In genomic region chr4:129791399-129791798, GRCm38 (mm10) we compare ENCODE assay signal across 11 mouse cellular contexts. TPM values are rescaled to one million over a fixed set of nuclear protein-coding genes. Genes with fewer than 3 reads are reported as not detected.
A peak's percentile ranks its signal among the peaks of the same experiment; 100 is the strongest.
DNase-seq lines count a peak whose midpoint lies in the region; ATAC-seq lines count a peak whose summit lies in the region.
"Had no signal": no experiment of that assay in that cellular context is flagged by ENCODE, and none has a peak within 500 bp of the region (broad histone marks: within the 10 kb centered on the region; RNA-seq: fewer than 3 reads in every experiment).

No protein-coding gene starts in this region.

- no peaks in the 10 kb centered on the region for H3K9me3 ChIP-seq in embryonic facial prominence, embryonic 11.5 days (replicated peaks; ENCODE audit: control insufficient read depth, low read length)
- no peaks in the 10 kb centered on the region for H3K9me3 ChIP-seq in midbrain, embryonic 15.5 days

- H3K4me1 ChIP-seq in embryonic facial prominence, embryonic 11.5 days (ENCODE audit: control insufficient read depth, insufficient read depth, low read length): peaks cover 3% of the 10 kb centered on the region; the same call in 1 of the 2 replicates
- H3K4me1 ChIP-seq in midbrain, embryonic 15.5 days: peaks cover 24% of the 10 kb centered on the region

- 18% methylated on average over 1 of the region's 1 CpGs for WGBS in embryonic facial prominence, embryonic 11.5 days
- WGBS in midbrain, embryonic 15.5 days: 0% methylated on average over 1 of the region's 1 CpGs

- peak; percentile 50 for DNase-seq in embryo, embryonic 10.5 days (ENCODE audit: low spot score)
- DNase-seq in embryo, embryonic 11 days: no peak
- DNase-seq in left cerebral cortex, postnatal 4 days: peak; percentile 5
- DNase-seq in left cerebral cortex, postnatal 25 days (ENCODE audit: low spot score in 2 of 2): no peak
- DNase-seq in embryonic facial prominence, embryonic 11.5 days (ENCODE audit: low spot score): peak; percentile 55
- no peak for DNase-seq in spleen, postnatal 36 days (ENCODE audit: low spot score in 2 of 2)
- DNase-seq in kidney, postnatal 36 days: no peak
- DNase-seq: cerebellum, postnatal 25 days; heart, postnatal 10 days; thymus, adult 2 months had no signal

- no peaks in the 10 kb centered on the region for H3K27me3 ChIP-seq in embryonic facial prominence, embryonic 11.5 days (ENCODE audit: control insufficient read depth, insufficient read depth, low read length)
- no peaks in the 10 kb centered on the region for H3K27me3 ChIP-seq in midbrain, embryonic 15.5 days (replicated peaks)

- no peak overlapping the region for H3K27ac ChIP-seq in embryonic facial prominence, embryonic 11.5 days (replicated peaks; ENCODE audit: low read depth, low read length)
- H3K27ac ChIP-seq in midbrain, embryonic 15.5 days: peak overlapping the region; percentile 72

- no peaks in the 10 kb centered on the region for H3K36me3 ChIP-seq in embryonic facial prominence, embryonic 11.5 days (replicated peaks; ENCODE audit: control insufficient read depth, insufficient read depth, low read depth, low read length)
- no peaks in the 10 kb centered on the region for H3K36me3 ChIP-seq in midbrain, embryonic 15.5 days (replicated peaks)

- intact Hi-C loops in left cerebral cortex, postnatal 4 days (cut with DNase I): no loop called here
- intact Hi-C loops in left cerebral cortex, postnatal 25 days (cut with DNase I): no loop called here

- H3K4me3 ChIP-seq in embryonic facial prominence, embryonic 11.5 days (ENCODE audit: low read depth, low read length): no peak overlapping the region
- H3K4me3 ChIP-seq in midbrain, embryonic 15.5 days: no peak overlapping the region

- no peak overlapping the region for H3K4me2 ChIP-seq in embryonic facial prominence, embryonic 11.5 days (ENCODE audit: low read depth, low read length)
- no peak overlapping the region for H3K4me2 ChIP-seq in midbrain, embryonic 15.5 days

- ATAC-seq in embryonic facial prominence, embryonic 11.5 days (replicated peaks; ENCODE audit: insufficient number of reproducible peaks, low FRiP score, low TSS enrichment, low read depth): no peak
- ATAC-seq in midbrain, embryonic 15.5 days (replicated peaks): no peak

- no peak overlapping the region for H3K9ac ChIP-seq in embryonic facial prominence, embryonic 11.5 days (replicated peaks; ENCODE audit: low read length)
- no peak overlapping the region for H3K9ac ChIP-seq in midbrain, embryonic 15.5 days

RNA-seq across cellular contexts. Expression of gene Ptp4a2, which starts 19.6 kb away (rescaled TPM):
- total RNA-seq in left cerebral cortex, postnatal 4 days (2021): 100 to 1,000 TPM; 133 to 141 TPM
- total RNA-seq in left cerebral cortex, postnatal 25 days (2021): 100 to 1,000 TPM; 115 to 138 TPM
- 325 and 376 TPM in 2 replicates for polyA plus RNA-seq in embryonic facial prominence, embryonic 11.5 days (2014; fragmentation: Nextera tagmentation; extraction: Ambion mirVana)
- 220 and 223 TPM in 2 replicates for polyA plus RNA-seq in midbrain, embryonic 15.5 days (2015; fragmentation: Nextera tagmentation; extraction: Ambion mirVana)

RNA-seq across cellular contexts. Expression of gene Khdrbs1, which starts 49.3 kb away (rescaled TPM):
- total RNA-seq in left cerebral cortex, postnatal 4 days (2021): 100 to 1,000 TPM; 164 to 166 TPM
- total RNA-seq in left cerebral cortex, postnatal 25 days (2021): 10 to 100 TPM; 87.6 to 88.7 TPM
- 175 and 193 TPM in 2 replicates for polyA plus RNA-seq in embryonic facial prominence, embryonic 11.5 days (2014; fragmentation: Nextera tagmentation; extraction: Ambion mirVana)
- 137 and 138 TPM in 2 replicates for polyA plus RNA-seq in midbrain, embryonic 15.5 days (2015; fragmentation: Nextera tagmentation; extraction: Ambion mirVana)

Comparison
In these comparisons a context has a peak if more than half of its experiments do, and no peak if none do; other contexts are left out.
1. DNase-seq: peak in embryo, embryonic 10.5 days (single experiment), left cerebral cortex, postnatal 4 days (single experiment) and embryonic facial prominence, embryonic 11.5 days (single experiment); none in embryo, embryonic 11 days (single experiment), left cerebral cortex, postnatal 25 days (0 of 2), spleen, postnatal 36 days (0 of 2) and kidney, postnatal 36 days (0 of 2).